Mouse (Mus musculus) midbrain, embryonic 12.5 days (tissue): ENCODE data around the gene Cep41. TPM values are rescaled to one million over a fixed set of nuclear protein-coding genes. Genes with fewer than 3 reads are reported as not detected.

Experiments
- ATAC-seq: fragments of 200-750 bp; cut with Nextera tagmentation; 2 replicates; pipeline ENCODE4 v1.8.0; 2017; ENCODE audit warnings: low read depth, moderate TSS enrichment, moderate library complexity; ENCODE audit not compliant: low FRiP score
- H3K27ac ChIP-seq: fragments of 300-500 bp; sonication (generic); replicated peaks from 2 replicates; pipeline ENCODE4 v1.5.1; 2016; ENCODE audit warnings: mild to moderate bottlenecking
- H3K27me3 ChIP-seq: fragments of 300-500 bp; sonication (generic); 2 replicates; pipeline ENCODE4 v1.6.1; 2016; ENCODE audit warnings: mild to moderate bottlenecking
- H3K36me3 ChIP-seq: fragments of 300-500 bp; sonication (generic); 2 replicates; pipeline ENCODE4 v1.6.1; 2016
- H3K4me1 ChIP-seq: fragments of 300-500 bp; sonication (generic); 2 replicates; pipeline ENCODE4 v1.6.1; 2016
- H3K4me2 ChIP-seq: fragments of 300-500 bp; sonication (generic); replicated peaks from 2 replicates; pipeline ENCODE4 v1.6.1; 2016; ENCODE audit warnings: mild to moderate bottlenecking, moderate library complexity
- H3K4me3 ChIP-seq: fragments of 300-500 bp; sonication (generic); 2 replicates; pipeline ENCODE4 v1.5.1; 2016; ENCODE audit warnings: mild to moderate bottlenecking
- H3K9ac ChIP-seq: fragments of 300-500 bp; sonication (generic); replicated peaks from 2 replicates; pipeline ENCODE4 v1.6.1; 2016; ENCODE audit warnings: mild to moderate bottlenecking, moderate library complexity
- H3K9me3 ChIP-seq: fragments of 300-500 bp; sonication (generic); 2 replicates; pipeline ENCODE4 v1.6.1; 2016; ENCODE audit warnings: mild to moderate bottlenecking
- WGBS: fragments of 180-500 bp; shearing (Covaris S2); methylation state at CpG from one replicate; pipeline ENCODE4 v1.1.7; 2016; 5-methylcytosine and 5-hydroxymethylcytosine counted together
- microRNA counts: library from miRNA; unstranded; fragments of <30 nt; microRNA quantifications from one replicate; lab custom pipeline; 2017
- microRNA-seq: library from miRNA; unstranded; fragments of <30 nt; microRNA quantifications from one replicate; pipeline ENCODE4, GENCODE M21; 2017
- polyA plus RNA-seq: library from polyadenylated mRNA; unstranded; fragments of >200 nt; fragmentation: Nextera tagmentation; extraction: Ambion mirVana; gene quantifications from 2 replicates; pipeline ENCODE4 v1.2.1, GENCODE M21; 2016

The Cep41 gene
- polyA plus RNA-seq, 1 experiment from 2014 or later, result 20.1 TPM

- H3K36me3 ChIP-seq, result no peaks in the 10 kb centered on the region
- ATAC-seq, result peak; percentile 16; the same call in 1 of the 2 replicates
- H3K27me3 ChIP-seq, result no peaks in the 10 kb centered on the region
- H3K4me3 ChIP-seq, result peak overlapping the region; percentile 27
- no peaks in the 10 kb centered on the region for H3K9me3 ChIP-seq
- peaks cover 62% of the 10 kb centered on the region for H3K4me1 ChIP-seq
- H3K27ac ChIP-seq, result peak overlapping the region; percentile 92
- H3K4me2 ChIP-seq, result peak overlapping the region; percentile 54
- WGBS, result under 1% methylated on average over 13 of the region's 13 CpGs
- H3K9ac ChIP-seq, result peak overlapping the region; percentile 46; the same call in 1 of the 2 replicates
These were observed 76.3 kb downstream of the Cep41 start for GRCm38 (mm10) chr6:30617020-30617958.

GRCm38 (mm10) chr6:30616491-30616941 lies 77.0 kb downstream of the Cep41 start:
- Histone ChIP-seq H3K4me3 (no peak overlapping the region), H3K27me3 (no peaks in the 10 kb centered on the region), H3K9me3 (no peaks in the 10 kb centered on the region), H3K4me1 (peaks cover 68% of the 10 kb centered on the region), H3K4me2 (peak overlapping the region; percentile 54), H3K9ac (peak overlapping the region; percentile 37; the same call in 1 of the 2 replicates), H3K36me3 (no peaks in the 10 kb centered on the region), H3K27ac (peak overlapping the region; percentile 92)
- WGBS, result under 1% methylated on average over 8 of the region's 8 CpGs
- peak; percentile 44 for ATAC-seq

DNA sequence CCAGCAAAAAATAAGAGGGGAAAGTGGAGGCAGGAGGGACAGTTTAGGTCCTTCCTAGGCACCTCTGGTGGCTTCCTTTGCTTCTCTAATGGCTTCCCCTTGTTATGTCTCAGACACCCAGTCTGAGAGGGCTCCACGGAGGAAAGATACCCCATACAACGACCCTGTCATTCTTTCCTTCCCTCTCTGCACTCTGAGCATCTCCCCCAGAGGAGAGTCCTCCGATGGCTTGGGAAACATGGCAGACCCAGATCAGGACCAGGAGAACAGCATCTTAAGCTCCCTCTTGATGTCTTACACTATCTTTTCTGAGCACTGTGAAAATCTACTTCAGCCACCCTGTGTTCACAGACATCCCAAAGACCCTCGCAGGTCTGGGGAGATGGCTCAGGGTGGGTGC lies 77.8 kb downstream of the Cep41 start:
- Histone ChIP-seq H3K4me1 (peaks cover 73% of the 10 kb centered on the region), H3K4me2 (peak overlapping the region; percentile 54; the same call in 1 of the 2 replicates), H3K36me3 (no peaks in the 10 kb centered on the region), H3K9me3 (no peaks in the 10 kb centered on the region), H3K4me3 (no peak overlapping the region), H3K27ac (peak overlapping the region; percentile 92), H3K9ac (0 out of 2 replicates have a peak overlapping the region, but pooled peaks have one; percentile 11), H3K27me3 (no peaks in the 10 kb centered on the region)
- 9% methylated on average over 4 of the region's 4 CpGs for WGBS
- ATAC-seq, result no peak

GRCm38 (mm10) chr6:30614251-30614650 lies 79.3 kb downstream of the Cep41 start:
- Histone ChIP-seq H3K36me3 (no peaks in the 10 kb centered on the region), H3K9me3 (no peaks in the 10 kb centered on the region), H3K4me3 (no peak overlapping the region), H3K4me2 (no peak overlapping the region), H3K9ac (no peak overlapping the region), H3K4me1 (peaks cover 67% of the 10 kb centered on the region), H3K27me3 (no peaks in the 10 kb centered on the region), H3K27ac (no peak overlapping the region)
- ATAC-seq, result no peak
- WGBS, result 74% methylated on average over 6 of the region's 6 CpGs

DNA sequence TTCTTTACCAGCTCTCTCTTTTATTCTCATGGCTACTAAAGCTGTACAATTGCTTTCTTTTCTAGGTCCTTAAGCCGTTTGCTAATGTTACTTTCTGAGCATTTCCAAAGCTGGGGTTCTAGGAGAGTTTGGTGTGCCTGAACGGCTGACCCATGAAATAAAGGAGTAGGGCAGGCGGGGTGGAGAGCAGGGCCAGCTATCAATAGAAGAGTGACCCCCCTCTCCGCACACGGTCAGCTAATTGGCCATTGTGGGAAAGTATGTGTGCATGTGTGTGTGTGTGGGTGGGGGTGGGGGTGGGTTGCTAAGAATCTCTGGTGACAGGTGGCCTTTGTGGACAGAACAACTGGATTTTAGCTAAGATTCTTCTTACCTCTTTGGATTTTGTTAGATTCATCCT lies 82.3 kb downstream of the Cep41 start:
- 22% methylated on average over 5 of the region's 5 CpGs for WGBS
- Histone ChIP-seq H3K4me2 (no peak overlapping the region), H3K4me1 (peaks cover 36% of the 10 kb centered on the region), H3K4me3 (no peak overlapping the region), H3K27me3 (no peaks in the 10 kb centered on the region), H3K9ac (no peak overlapping the region), H3K36me3 (no peaks in the 10 kb centered on the region), H3K9me3 (no peaks in the 10 kb centered on the region), H3K27ac (0 out of 2 replicates have a peak overlapping the region, but pooled peaks have one; percentile 22)
- ATAC-seq, result no peak

- Histone ChIP-seq H3K4me2 (no peak within 1 kb of the TSS), H3K9ac (no peak within 1 kb of the TSS), H3K36me3 (no peaks in the 10 kb centered on the region), H3K4me3 (no peak within 1 kb of the TSS), H3K27me3 (no peaks in the 10 kb centered on the region), H3K4me1 (peaks cover 31% of the 10 kb centered on the region), H3K9me3 (no peaks in the 10 kb centered on the region), H3K27ac (0 out of 2 replicates have a peak within 1 kb of the TSS, but pooled peaks have one; percentile 22)
- no peak for ATAC-seq
- 72% methylated on average over 7 of the region's 7 CpGs for WGBS
These were observed 82.8 kb downstream of the Cep41 start, which contains the start of gene Cpa5 for GRCm38 (mm10) chr6:30610710-30611109. Gene Cpa5 (plus strand): TSS chr6:30611010.

DNA sequence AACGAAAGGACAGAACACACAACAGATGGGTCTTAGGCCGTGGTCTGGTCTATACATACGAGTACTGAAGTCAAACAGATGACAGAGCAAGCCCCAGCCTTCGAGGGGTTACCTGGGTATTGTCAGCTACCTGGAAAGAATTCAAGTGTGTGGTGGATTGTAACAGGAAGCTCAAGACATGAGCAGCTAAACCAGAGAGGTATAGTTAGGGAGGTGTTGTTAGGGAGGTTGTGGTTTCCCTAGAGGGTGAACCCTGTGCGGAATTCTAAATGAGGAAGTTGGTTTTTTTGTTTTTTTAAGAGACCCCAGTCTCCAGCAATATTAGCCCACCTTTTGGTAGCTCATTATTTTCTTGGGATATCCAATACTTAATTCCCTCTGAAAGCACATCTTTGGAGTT lies 87.9 kb downstream of the Cep41 start:
- ATAC-seq, result no peak
- Histone ChIP-seq H3K9me3 (no peaks in the 10 kb centered on the region), H3K4me2 (no peak overlapping the region), H3K27me3 (no peaks in the 10 kb centered on the region), H3K4me3 (no peak overlapping the region), H3K9ac (no peak overlapping the region), H3K4me1 (peaks cover 1% of the 10 kb centered on the region; the same call in 1 of the 2 replicates), H3K27ac (no peak overlapping the region), H3K36me3 (no peaks in the 10 kb centered on the region)
- WGBS, result 81% methylated on average over 5 of the region's 5 CpGs

DNA sequence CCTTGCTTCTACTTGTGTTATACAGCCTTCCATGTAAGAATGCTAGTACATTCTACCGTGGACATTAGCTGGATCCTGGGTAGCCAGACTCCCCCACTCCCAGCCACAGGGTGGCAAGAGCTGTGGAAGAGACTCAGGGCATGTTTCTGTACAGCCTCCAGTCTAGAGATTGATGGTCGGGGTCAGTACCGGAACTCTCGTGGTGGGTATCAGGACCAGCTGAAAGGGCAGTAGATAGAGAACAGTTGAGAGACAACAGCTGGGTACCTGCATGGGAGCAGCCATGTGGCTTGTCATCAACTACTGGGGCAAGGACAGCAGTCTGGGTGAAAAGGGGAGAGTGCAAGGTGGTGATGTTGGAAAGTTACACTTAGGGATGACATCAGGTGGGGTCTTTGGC lies 88.4 kb downstream of the Cep41 start:
- no peaks in the 10 kb centered on the region for H3K9me3 ChIP-seq
- H3K27ac ChIP-seq, result no peak overlapping the region
- no peaks in the 10 kb centered on the region for H3K36me3 ChIP-seq
- H3K27me3 ChIP-seq, result no peaks in the 10 kb centered on the region
- no peak overlapping the region for H3K9ac ChIP-seq
- no peak overlapping the region for H3K4me2 ChIP-seq
- no peaks in the 10 kb centered on the region for H3K4me1 ChIP-seq
- ATAC-seq, result no peak
- 93% methylated on average over 4 of the region's 4 CpGs for WGBS
- no peak overlapping the region for H3K4me3 ChIP-seq

- H3K4me1 ChIP-seq, result no peaks in the 10 kb centered on the region
- no peak overlapping the region for H3K27ac ChIP-seq
- no peak overlapping the region for H3K4me2 ChIP-seq
- no peaks in the 10 kb centered on the region for H3K36me3 ChIP-seq
- WGBS, result 72% methylated on average over 7 of the region's 7 CpGs
- no peaks in the 10 kb centered on the region for H3K27me3 ChIP-seq
- ATAC-seq, result no peak
- H3K9me3 ChIP-seq, result no peaks in the 10 kb centered on the region
- no peak overlapping the region for H3K9ac ChIP-seq
- H3K4me3 ChIP-seq, result no peak overlapping the region
These were observed 89.1 kb downstream of the Cep41 start for GRCm38 (mm10) chr6:30604342-30604867.

MicroRNAs encoded within 50 kb of the gene (microRNA counts, 519-probe panel; counts per million panel counts)
- microRNA mmu-miR-335-3p (lab: Ali Mortazavi, UCI) (4,155 counts per million, percentile 27 among the panel's probes with 10 or more counts), microRNA mmu-miR-335-5p (lab: Ali Mortazavi, UCI) (8,776 counts per million, percentile 91 among the panel's probes with 10 or more counts)

Small RNA genes lying within 50 kb of the gene (microRNA-seq; reads per million reads assigned to microRNA genes)
- 66,684 reads per million, percentile 100 among the genes with 10 or more reads in this experiment for gene Mir335

Other genes with a start within 250 kb of the Cep41 start
- 45.6 and 49.1 TPM in 2 replicates for gene Tmem209, start 184.0 kb downstream of the Cep41 start, polyA plus RNA-seq
- 0.22 and 0.34 TPM in 2 replicates for gene Ssmem1, start 183.9 kb downstream of the Cep41 start, polyA plus RNA-seq
- gene Cpa2, start 152.2 kb downstream of the Cep41 start, polyA plus RNA-seq, result 5.8 and 6.7 TPM in 2 replicates
- gene Cpa4, start 125.4 kb downstream of the Cep41 start, polyA plus RNA-seq, result 1.6 and 1.9 TPM in 2 replicates
- 0.14 and 0.30 TPM in 2 replicates for gene Cpa5, start 82.7 kb downstream of the Cep41 start, polyA plus RNA-seq
- 0.42 TPM in 1 of 2 replicates, not detected in the other for gene Cpa1, start 54.5 kb downstream of the Cep41 start, polyA plus RNA-seq
- 584 and 614 TPM in 2 replicates for gene Mest, start 29.8 kb upstream of the Cep41 start, polyA plus RNA-seq
- gene Copg2, start 203.0 kb upstream of the Cep41 start, polyA plus RNA-seq, result 32.6 and 37.4 TPM in 2 replicates
- gene Tsga13, start 221.8 kb upstream of the Cep41 start, polyA plus RNA-seq, result 0.20 TPM in 1 of 2 replicates, not detected in the other